Mouse (Mus musculus): Measurements from ENCODE around the gene Lrrc15.

Gene Lrrc15

DNA sequence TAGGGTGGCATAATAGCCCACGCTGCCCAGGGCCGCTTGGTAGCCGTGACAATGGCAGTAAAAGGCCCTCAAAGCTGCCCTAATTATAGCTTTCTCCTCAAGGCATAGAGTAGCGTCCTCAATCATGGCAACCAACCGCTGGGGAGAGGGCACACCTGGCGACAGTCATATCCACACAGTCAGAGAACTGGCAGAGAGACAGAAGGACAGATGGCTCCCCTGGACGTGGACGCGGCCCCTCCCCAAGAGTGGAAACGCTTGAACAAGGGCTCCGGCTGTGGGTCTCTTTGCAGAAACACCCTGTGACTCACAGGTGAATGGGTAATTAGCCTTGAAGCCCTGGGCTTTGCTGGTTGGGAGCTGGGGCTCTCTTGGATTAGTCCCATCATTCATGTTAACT, 4.7 kb downstream of the Lrrc15 start:
- no peak for DNase-seq (ENCODE audit: low spot score in 2 of 2)

DNA sequence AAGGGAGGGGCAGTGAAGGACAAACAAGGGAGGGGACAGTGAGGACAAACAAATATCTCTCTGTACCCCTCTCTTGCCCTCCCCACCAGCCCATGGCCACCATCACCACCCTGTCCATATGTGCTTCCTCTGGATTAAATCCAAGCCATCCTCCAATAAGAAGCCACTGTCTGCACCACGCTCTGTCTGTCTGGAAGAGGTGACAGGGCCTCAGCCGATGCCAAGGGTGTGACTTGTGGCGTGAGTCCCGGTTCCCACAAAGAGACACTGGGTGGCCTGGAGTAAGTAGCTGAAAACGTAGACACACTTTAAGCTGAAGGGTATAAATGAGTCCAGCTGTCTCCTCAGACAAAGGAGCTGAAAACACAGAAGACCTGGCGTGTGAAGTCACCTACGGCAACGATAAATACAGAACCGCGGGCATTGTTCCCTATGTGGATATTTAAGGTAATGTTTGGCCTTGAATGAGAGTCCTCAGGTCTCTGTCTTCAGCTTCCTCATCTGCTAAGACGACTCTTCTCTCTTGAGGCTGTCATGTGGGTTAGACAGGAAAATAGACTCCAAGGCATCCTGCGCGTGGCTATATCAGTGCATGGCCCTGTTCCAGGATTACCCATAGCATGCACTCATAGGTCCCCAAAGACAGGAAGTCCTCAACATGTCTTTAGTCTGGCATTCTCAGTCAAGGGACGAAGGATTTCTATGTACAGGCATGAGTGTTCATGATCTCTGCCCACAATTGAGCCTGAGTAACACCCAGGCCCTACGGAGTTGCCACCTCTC, 7.3 kb downstream of the Lrrc15 start:
- no peak for DNase-seq (ENCODE audit: low spot score in 2 of 2)

DNA sequence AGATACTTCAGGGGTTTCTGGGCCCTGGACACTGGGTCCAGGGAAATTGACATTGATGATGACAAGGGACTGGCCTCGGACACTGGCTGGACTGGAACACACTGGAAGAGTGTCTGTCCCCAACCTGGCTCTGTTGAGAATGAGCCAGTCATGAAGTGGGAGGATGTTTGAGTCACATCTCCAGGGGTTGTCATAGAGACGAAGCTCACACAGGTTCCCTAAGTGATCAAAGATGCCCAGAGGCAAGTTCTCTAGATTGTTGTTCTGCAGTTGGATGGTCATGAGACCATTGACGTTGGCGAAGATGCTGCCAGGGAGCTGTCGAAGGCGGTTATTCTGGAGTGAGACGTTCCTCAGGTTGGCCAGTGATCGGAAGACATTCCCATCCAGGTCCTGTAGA, 10.0 kb downstream of the Lrrc15 start:
- DNase-seq (ENCODE audit: low spot score in 2 of 2) = no peak

DNA sequence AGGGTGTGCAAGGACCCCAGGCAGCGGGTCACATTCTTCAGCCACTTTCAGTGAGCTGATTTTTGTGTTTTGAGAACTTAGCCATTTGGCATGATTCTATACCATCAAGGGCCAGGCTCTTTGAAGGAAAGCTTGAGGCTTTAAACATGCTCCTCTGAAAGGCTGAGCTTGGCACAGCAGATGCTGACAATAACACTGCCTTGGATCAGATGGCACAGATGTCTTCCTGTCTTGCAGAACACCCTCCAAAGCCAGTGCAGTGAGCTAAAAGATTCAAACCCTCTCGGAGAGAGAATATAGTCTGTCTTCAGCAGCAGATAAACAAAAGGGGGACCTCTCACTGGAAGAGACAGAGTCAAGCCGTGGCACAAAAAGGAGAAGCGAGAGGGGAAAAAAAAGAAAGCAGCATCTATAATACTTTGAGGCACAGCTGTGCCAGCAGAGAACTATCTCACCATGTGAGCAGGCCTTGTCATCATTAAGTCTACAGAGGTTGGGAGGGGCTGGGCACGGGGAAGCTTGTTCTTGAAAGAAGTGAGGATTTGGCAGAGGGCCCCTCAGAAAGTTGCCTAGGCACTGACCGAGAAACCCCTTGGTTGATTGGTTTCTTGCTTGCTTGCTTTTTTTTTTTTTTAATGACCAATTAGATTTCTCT, 11.0 kb downstream of the Lrrc15 start:
- no peak for DNase-seq (ENCODE audit: low spot score in 2 of 2)

DNA sequence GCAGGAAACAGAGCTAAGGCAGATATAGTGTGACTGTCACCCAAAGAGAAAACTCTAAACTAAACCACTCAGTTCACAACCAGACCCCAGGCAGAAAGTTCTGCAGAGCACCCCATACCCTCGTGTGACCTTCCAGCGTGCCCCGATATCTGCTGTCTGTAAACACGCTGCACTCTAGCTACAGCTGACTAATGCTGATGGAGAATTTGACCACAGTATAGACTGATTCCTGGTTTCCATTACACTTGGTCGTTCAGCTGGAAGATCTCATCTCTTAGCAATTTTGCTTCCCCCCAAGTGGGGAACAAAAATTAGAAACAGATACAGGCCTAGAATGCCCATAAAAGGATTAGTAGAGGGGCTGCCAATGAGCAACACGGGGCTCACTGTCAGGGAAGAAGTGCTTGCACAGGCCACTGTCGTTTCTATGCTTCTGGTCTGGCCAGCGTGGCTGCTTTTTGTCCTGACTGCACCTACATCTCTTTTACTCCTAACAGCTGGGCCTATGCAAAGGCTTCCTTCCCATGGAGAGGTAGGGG, 11.8 kb downstream of the Lrrc15 start:
- DNase-seq (ENCODE audit: low spot score in 2 of 2) = no peak

DNA sequence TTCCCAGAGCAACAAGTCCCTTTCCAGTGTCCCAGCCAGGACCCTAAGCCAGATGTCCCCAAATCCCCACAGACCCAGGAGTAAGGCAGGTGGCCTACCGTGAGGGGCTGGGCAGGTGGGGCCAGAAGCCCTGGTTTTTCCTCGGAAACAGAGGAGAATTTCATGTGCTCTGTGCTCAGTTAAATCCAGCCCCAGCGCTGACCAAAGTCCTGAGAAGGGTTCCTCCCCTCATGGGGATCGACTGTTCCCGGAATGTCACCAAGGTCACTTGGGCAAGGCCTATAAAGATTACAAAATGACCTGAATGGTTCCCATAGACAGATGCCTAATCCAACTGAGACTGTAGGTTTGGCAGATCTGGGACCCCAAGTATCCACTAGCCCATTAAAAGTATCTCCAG, 15.7 kb downstream of the Lrrc15 start, which contains the start of gene Cpn2:
Gene Cpn2, minus strand, starts transcription at position 141 of the 400 bp plus-strand sequence.
- DNase-seq (ENCODE audit: low spot score in 2 of 2) = no peak

DNA sequence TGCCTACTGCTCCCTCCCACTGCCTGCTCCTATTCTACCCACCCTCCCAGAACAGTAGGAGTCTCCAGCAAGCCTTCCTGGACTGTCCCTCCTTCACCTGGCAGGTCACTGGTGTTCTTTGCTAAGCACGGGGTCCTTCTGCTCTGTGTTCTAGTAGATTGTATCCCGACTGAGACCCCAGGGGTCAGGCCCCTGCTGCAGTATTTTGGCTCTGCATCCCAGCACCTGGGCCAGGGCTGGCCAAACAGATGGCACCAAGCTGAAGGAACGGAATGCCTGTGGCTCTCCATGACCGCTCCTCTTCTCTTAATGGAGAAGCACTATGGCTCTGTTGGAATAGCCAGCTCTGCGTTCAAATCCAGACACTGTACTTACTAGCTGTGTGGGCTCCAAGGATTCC, 16.5 kb downstream of the Lrrc15 start:
- no peak for DNase-seq (ENCODE audit: low spot score in 2 of 2)

DNA sequence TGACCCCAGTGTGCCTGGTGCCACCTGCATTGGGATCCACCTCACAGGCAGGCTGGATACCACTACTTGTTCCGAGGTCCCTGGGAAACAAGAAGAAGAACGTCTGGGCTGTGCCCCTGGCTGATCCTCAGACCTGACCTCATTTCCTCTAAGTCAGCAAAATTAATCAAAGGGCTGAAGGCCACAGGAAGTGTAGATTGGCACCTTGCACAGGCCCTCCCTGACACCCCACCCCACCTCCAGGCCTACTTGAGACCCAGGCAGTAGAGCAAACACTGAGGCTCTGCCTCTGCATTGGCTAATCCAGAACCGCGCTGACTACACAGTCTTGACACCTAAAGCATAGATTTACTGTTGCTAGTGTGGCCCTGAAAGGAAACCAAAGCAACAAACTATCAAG, 17.4 kb downstream of the Lrrc15 start:
- no peak for DNase-seq (ENCODE audit: low spot score in 2 of 2)

DNA sequence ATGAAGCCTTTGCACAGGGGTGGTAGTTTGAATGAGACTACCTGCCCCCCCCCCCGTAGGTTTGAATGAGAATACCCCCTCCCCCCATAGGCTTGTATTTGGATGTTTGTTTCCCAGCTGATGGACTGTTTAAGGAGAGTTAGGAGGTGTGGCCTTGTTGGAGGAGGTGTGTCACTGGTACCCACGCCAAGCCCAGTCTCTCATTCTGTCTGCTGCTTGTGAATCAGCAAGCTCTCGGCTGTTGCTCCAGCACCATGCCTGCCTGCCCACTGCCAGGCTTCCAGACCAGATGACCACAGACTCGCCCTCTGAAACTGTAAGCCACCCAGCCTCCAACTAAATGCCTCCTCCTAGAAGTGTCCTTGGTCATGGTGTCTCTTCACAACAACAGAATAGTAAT, 19.9 kb downstream of the Lrrc15 start:
- no peak for DNase-seq (ENCODE audit: low spot score in 2 of 2)

DNA sequence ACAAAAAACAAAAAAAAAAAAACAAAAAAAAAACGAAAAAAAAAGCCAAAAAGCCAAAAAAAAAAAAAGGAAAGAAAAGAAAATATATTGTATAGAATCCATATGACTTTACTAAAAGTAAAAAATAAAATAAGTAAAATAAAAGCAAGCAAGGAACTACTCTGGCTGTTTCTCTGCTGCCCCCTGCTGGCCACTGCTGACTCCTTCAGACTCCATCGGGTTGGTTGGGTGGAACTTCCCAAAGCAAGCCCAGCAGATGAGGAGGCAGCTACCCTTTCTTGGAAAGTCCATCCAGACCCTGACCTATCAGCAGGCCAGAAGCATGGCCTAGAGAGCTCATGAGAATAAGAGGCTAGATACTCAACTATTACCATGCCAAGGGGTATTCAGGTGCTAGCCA, 20.4 kb downstream of the Lrrc15 start:
- DNase-seq (ENCODE audit: low spot score in 2 of 2) = peak; percentile 37 to 78

DNA sequence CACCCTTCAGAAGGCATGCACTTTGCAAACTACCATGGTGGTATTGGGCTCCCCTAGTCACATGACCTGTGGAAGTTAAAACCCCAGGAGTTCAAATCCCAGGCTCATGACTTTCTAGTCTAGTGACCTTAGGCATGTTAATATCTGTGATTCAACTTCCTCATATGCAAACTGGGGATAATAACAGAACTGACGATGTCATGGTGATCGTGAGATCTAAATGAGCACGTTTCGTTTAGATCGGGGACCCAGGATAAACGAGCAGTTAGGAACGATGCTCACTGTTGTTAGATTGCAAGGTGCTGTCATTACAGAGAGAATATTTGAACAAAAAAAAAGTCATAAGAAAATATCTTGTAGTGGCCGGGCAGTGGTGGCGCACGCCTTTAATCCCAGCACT, 20.9 kb downstream of the Lrrc15 start:
- DNase-seq (ENCODE audit: low spot score in 2 of 2) = no peak

DNA sequence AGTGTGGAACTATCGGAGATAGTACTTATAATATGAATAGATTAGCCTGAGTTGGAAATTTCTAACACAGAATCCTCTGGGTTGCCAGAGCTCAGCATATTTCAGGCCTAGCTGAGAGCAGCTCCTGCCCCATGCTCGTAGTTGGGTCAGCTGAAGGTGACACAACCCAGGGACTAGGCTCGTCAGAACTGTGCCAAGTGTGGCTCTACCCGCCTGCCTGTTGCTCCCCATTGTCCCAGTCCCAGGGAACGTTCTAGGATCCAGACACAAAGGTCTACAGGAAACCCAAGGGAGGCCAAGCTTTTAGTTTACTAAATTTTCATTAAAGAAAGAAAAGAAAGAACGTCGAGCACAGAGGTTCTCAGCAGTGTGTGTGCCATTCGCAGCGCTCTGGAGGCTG, 21.7 kb downstream of the Lrrc15 start:
- DNase-seq (ENCODE audit: low spot score in 2 of 2) = no peak

DNA sequence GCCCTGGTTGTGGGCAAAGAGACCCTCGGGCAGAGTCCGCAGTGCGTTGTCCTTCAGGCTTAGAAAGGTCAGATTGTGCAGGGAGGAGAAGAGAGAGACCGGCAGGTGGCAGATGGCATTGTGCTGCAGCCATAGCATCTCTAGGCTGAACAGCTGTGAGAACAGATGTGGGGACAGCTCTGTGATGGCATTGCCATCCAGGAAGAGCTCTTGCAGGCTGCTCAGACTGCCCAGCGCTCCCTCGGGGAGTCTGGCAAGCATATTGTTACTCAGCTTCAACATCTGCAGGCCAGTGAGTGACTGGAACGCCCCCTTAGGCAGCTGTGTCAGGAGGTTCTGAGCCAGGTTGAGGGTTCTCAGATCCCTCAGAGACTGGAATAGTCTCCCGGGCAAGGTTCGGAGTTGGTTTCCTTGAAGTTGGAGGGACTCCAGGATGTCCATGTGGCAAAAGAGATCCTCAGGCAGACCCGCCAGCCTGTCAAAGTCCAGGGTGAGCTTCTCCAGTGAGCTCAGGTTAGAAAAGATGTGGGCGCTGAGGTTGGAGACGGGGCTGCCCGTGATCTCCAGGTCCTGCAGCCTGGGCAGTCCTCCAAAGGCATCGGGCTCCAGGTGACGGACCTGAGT, 22.9 kb downstream of the Lrrc15 start:
- DNase-seq (ENCODE audit: low spot score in 2 of 2) = no peak

DNA sequence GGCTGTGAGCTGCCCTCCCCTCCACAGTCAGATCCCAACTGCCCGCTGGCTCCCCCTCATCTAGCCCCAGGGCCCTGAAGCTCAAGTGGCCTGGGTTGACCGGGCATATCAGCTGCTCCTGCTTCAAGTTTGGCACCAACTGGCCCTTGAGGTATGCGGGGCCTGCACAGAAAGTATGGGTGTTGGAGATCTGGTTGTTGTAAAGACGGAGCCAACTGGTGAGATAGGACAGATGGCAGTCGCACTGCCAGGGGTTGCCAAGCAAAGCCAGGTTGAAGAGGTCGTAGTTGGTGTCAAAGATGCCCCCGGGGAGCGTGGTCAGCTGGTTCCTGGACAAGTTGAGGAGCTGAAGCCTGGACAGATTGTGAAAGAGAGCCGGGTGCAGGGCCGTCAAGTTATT, 23.6 kb downstream of the Lrrc15 start:
- no peak for DNase-seq (ENCODE audit: low spot score in 2 of 2)

DNA sequence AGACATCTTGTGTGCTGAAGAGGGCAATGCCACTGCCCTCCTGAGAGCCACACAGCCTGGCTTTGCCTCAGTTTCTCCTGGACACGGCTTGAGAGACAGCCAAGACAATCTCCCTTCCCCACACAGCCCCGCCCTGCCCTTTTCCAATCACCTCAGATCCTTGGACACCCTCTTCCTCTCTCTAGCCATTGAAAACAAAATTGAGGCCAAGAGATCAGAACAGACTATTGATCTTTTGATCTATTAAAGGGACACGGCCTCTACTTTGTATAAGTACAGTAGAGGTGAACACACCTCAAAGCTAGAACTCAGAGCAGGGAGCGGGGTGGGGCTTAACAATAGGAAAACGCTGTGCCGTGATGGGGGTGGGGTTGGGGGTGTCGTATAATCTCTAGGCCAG, 24.6 kb downstream of the Lrrc15 start:
- no peak for DNase-seq (ENCODE audit: low spot score in 2 of 2)

DNA sequence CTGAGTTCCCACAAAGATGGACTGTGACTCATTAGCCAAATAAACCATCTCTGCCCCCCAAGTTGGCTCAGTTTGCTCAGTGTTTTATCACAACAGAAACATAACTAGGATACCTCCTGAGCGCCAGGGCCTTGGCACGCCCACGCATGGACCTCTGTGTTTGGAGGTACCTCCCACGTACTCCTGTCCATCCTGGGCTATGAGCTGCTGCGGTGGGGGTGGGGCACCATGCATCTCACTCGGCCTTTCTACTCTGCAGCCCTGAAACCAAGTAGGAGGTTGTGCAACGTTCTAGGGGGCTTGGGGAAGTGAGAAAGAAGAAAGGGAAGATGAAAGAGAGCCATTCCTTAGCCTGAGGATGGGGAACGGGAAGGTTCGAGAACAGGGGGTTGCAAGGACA, 25.3 kb downstream of the Lrrc15 start:
- DNase-seq (ENCODE audit: low spot score in 2 of 2) = no peak

DNA sequence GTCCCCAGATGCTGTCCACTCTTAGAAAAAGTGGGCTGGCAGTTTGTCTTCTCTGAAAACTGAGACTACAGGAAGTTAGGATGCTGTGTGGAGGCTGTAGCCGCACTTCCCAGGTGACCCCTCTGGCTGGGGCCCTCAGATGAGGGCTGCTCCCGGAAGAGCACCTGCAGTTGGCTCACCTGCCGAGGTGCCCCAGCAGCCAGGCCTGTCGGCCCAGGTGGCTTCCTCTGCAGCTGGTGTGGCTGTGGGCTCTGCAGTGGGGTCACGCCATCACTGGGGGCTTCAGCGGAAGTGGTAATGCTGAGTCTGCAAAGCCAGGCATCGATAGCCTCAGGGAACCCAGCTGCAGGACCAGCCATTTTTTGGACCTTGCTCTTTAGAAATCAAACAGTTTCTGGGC, 28.0 kb downstream of the Lrrc15 start:
- no peak for DNase-seq (ENCODE audit: low spot score in 2 of 2)

DNA sequence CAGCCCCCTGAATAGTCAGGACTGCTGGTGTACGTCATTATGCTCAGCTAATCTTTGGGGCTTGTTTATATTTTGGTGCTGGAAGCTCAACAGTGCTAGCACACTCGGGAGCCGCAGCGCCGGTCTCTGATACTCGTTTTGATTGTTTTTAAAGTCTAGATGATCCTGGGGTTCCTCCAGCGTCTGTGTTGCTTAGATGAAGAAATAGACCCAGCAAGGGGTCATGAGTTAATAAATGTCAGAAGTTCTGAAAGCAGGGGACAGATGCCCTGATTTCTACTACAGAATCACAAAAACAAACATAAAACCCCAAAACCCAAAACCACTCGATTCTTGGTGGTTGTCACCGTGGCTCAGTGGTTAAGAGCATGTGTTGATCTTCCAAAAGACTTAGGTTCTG, 29.2 kb downstream of the Lrrc15 start:
- DNase-seq (ENCODE audit: low spot score in 2 of 2) = no peak

DNA sequence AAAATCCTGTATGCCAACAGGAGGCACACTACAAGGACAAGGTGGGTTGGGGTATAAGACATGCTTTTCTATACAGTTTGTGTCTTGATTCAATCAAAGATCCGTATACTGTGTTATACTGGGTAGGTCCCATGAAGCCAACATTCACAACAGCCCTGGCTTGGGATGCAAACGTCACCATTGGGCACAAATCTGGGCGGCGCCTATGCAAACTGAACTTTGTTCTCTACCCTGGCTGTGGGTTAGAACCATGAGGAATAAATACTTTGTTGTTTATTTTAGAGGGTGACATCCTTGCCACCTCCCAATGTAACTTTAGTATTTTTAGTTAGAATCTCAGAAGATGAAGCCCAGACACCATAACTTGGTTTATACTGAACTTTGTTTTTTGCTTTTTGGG, 29.7 kb downstream of the Lrrc15 start:
- DNase-seq (ENCODE audit: low spot score in 2 of 2) = no peak

DNA sequence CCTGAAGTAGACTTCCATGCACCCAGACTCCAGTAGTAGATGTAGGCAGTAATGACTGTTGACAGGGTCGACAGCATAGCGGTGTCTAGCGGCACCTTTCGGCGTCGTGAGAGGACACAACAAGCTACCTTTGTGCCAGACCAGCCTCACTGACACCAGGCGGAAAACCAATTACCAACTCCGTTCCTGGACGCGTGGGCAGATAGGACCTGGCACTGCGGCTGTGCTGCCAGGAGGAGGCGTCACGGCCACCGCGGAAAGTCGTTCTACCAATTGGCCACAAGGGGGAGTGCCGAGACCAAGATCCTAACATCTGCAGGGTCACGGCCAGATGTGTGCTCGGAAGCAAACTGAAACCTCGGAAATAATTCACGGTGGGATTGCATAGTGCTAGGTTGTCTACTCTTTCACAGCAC, 31.0 kb downstream of the Lrrc15 start:
- DNase-seq (ENCODE audit: low spot score in 2 of 2) = peak; percentile 76 to 85

DNA sequence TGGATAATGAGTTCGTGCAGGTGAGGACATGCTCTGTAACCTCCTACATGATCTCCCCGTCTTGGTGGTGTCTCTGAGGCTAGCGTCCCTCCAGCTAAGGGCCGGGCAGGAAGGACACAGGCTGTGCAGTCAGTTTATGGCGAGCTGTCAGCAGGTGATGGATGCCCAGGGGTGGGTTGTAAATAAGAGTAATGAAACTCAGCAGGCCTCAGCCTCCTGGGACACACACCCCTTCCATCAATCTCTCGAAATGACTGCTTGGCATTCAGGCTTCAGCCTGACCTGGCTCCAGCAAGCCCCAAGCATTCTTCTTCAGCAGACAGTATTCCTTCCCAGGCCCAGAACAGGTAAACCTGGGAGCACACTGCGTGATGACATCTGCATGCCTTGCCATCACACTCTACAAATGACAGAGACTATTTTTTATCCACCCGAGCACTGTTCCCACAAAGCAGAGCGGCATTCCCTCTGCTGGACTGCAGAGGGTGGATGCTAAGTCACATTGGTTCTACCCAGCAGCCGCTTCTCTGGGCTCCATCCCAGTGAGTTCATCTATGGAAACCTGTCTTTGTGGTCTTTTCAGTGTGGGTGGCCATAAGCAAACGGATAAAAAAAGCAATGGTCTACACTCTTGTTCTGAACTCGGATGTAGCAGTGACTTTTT, 38.9 kb downstream of the Lrrc15 start:
- no peak for DNase-seq (ENCODE audit: low spot score in 2 of 2)

DNA sequence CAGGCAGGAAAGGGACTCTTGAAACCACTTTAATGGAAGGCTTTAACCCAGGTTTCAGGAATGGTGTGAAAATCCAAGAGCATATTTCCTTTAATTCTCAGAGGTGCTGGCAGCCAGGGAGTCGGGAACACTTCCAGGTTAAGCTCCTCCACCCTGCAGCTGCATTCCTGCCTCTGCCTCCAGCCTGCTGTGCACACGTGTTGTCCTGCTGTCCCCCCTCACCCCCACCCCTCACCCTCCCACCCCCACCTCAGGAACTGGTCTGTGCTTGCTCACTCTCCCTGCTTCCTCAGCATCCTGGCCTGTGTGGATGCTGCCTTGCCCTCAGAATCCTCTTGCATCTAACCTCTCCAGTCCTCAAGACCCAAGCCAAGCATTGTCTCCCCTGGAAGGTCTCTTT, 41.4 kb downstream of the Lrrc15 start:
- DNase-seq (ENCODE audit: low spot score in 2 of 2) = no peak
